Mouse (Mus musculus) liver, embryonic 14.5 days (tissue): Measurements from ENCODE around the gene Rbm14.

Experiments used
- CTCF ChIP-seq: IDR thresholded peaks from 2 replicates; pipeline ENCODE4 v1.5.1; 2016; ENCODE audit warnings: antibody characterized with exemption, low read depth, control low read depth
- EP300 ChIP-seq: IDR thresholded peaks from 2 replicates; pipeline ENCODE4 v1.6.1; 2016; ENCODE audit warnings: antibody characterized with exemption, low read depth

DNA sequence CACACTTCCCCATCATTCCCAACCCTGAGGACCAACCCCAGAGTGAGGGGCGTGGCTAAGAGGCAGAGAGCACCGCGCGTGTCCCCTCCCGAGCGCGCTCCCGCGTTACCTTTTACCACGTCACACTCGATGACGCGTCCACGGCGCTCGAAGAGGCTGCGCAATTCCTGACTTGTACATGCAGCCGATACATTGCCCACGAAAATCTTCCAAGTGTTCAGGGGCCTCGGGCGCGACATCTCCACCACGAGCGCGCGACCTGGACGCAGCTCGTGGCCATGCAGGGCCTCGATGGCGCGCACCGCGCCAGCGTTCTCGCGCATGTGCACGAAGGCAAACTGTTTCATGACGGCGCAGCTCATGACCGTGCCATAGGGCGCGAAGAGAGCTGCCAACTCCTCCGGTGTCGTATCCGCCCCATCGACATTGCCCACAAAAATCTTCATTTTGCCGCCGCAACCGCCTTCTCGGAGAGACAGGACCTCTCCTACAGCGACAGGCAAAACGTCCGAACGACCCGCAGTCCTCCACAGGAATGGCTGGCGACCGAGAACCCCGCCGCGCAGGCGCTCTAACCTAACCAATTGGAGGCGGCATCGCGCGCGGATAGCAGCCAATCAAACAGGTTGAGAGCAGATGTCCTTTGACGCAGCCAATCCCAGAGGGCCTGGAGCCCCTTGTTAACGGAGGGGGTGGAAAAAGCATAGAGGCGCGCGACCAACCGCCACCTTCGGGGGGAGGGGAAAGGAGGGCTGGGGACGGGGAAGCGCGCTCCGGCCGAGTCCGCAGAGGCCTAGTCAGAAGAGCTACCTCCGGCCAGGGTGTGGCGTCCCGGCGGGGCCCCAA, at the start of gene Rbm14, which contains the start of gene Gm21992:
- TF ChIP-seq CTCF (peak; percentile 26), EP300 (peak; percentile 39; the same call in 1 of the 2 replicates)
